Mouse (Mus musculus): ENCODE results near the gene Rab3b. TPM values are rescaled to one million over a fixed set of nuclear protein-coding genes. Genes with fewer than 3 reads are reported as not detected.
A peak's percentile ranks its signal among the peaks of the same experiment; 100 is the strongest.

The Rab3b gene
- polyA plus RNA-seq, 1 experiment, result 0.23 TPM

- no peak overlapping the region for H3K4me3 ChIP-seq
- no peaks in the 10 kb centered on the region for H3K36me3 ChIP-seq (ENCODE audit: control insufficient read depth, insufficient read depth)
- H3K79me2 ChIP-seq (ENCODE audit: control insufficient read depth, insufficient read depth), result peaks cover 35% of the 10 kb centered on the region
- H3K27me3 ChIP-seq (ENCODE audit: control insufficient read depth, insufficient read depth, insufficient read length), result no peaks in the 10 kb centered on the region
- no peak overlapping the region for H3K4me2 ChIP-seq (ENCODE audit: low read depth)
- TF ChIP-seq POLR2AphosphoS2 (IDR thresholded peaks at IDR 0.05; ENCODE audit: insufficient read length, low read depth) (no peak), CEBPB (IDR thresholded peaks at IDR 0.05; ENCODE audit: insufficient read depth, poor library complexity, severe bottlenecking) (no peak), TCF3 (IDR thresholded peaks at IDR 0.05; ENCODE audit: insufficient read length, low read depth) (no peak), TCF12 (IDR thresholded peaks at IDR 0.05; ENCODE audit: insufficient read depth, poor library complexity, severe bottlenecking) (no peak), SRF (IDR thresholded peaks at IDR 0.05; ENCODE audit: control insufficient read depth, insufficient read length, low read depth) (no peak), REST (IDR thresholded peaks at IDR 0.05; ENCODE audit: insufficient read depth, insufficient read length) (no peak), MYOG (IDR thresholded peaks at IDR 0.05; ENCODE audit: control insufficient read depth in 1 of 3, insufficient read depth in 1 of 3, insufficient read length in 2 of 3, low read depth in 2 of 3) (no peak), MAX (IDR thresholded peaks at IDR 0.05; ENCODE audit: low read depth) (no peak), USF1 (IDR thresholded peaks at IDR 0.05; ENCODE audit: low read depth) (no peak), E2F4 (IDR thresholded peaks at IDR 0.05; ENCODE audit: insufficient read depth) (no peak)
- H3ac ChIP-seq (ENCODE audit: control insufficient read depth, insufficient read length), result no peak overlapping the region
Observed at GRCm38 (mm10) chr4:108841920-108842578, 36.8 kb upstream of the Rab3b start.

GRCm38 (mm10) chr4:108843336-108843735, 35.5 kb upstream of the Rab3b start:
- TF ChIP-seq MYOD1 (IDR thresholded peaks at IDR 0.05; ENCODE audit: control insufficient read depth in 1 of 3, insufficient read length in 2 of 3, low read depth in 2 of 3), result no peak
- TF ChIP-seq TCF3 (IDR thresholded peaks at IDR 0.05; ENCODE audit: insufficient read length, low read depth), result no peak
- no peak for TF ChIP-seq TCF12 (IDR thresholded peaks at IDR 0.05; ENCODE audit: insufficient read depth, poor library complexity, severe bottlenecking)
- TF ChIP-seq CEBPB (IDR thresholded peaks at IDR 0.05; ENCODE audit: insufficient read depth, poor library complexity, severe bottlenecking), result no peak
- TF ChIP-seq POLR2A (IDR thresholded peaks at IDR 0.05; ENCODE audit: insufficient read length, low read depth), result no peak
- TF ChIP-seq REST (IDR thresholded peaks at IDR 0.05; ENCODE audit: insufficient read depth, insufficient read length), result no peak
- no peak for TF ChIP-seq SRF (IDR thresholded peaks at IDR 0.05; ENCODE audit: control insufficient read depth, insufficient read length, low read depth)
- no peaks in the 10 kb centered on the region for H3K27me3 ChIP-seq (ENCODE audit: control insufficient read depth, insufficient read depth, insufficient read length)
- H3K4me3 ChIP-seq, result no peak overlapping the region
- no peak overlapping the region for H3K4me2 ChIP-seq (ENCODE audit: low read depth)
- no peak overlapping the region for H3ac ChIP-seq (ENCODE audit: control insufficient read depth, insufficient read length)
- peaks cover 35% of the 10 kb centered on the region for H3K79me2 ChIP-seq (ENCODE audit: control insufficient read depth, insufficient read depth)
- H3K36me3 ChIP-seq (ENCODE audit: control insufficient read depth, insufficient read depth), result no peaks in the 10 kb centered on the region

- no peaks in the 10 kb centered on the region for H3K27me3 ChIP-seq (ENCODE audit: control insufficient read depth, insufficient read depth, insufficient read length)
- no peak overlapping the region for H3ac ChIP-seq (ENCODE audit: control insufficient read depth, insufficient read length)
- H3K4me3 ChIP-seq, result no peak overlapping the region
- no peak for TF ChIP-seq SRF (IDR thresholded peaks at IDR 0.05; ENCODE audit: control insufficient read depth, insufficient read length, low read depth)
- TF ChIP-seq POLR2A (IDR thresholded peaks at IDR 0.05; ENCODE audit: insufficient read length, low read depth), result no peak
- no peak for TF ChIP-seq MYOD1 (IDR thresholded peaks at IDR 0.05; ENCODE audit: control insufficient read depth in 1 of 3, insufficient read length in 2 of 3, low read depth in 2 of 3)
- TF ChIP-seq TCF3 (IDR thresholded peaks at IDR 0.05; ENCODE audit: insufficient read length, low read depth), result no peak
- TF ChIP-seq E2F4 (IDR thresholded peaks at IDR 0.05; ENCODE audit: insufficient read depth), result no peak
- no peak for TF ChIP-seq REST (IDR thresholded peaks at IDR 0.05; ENCODE audit: insufficient read depth, insufficient read length)
- TF ChIP-seq CEBPB (IDR thresholded peaks at IDR 0.05; ENCODE audit: insufficient read depth, poor library complexity, severe bottlenecking), result no peak
- TF ChIP-seq POLR2AphosphoS2 (IDR thresholded peaks at IDR 0.05; ENCODE audit: insufficient read length, low read depth), result no peak
- TF ChIP-seq USF1 (IDR thresholded peaks at IDR 0.05; ENCODE audit: low read depth), result no peak
- TF ChIP-seq MAX (IDR thresholded peaks at IDR 0.05; ENCODE audit: low read depth), result no peak
- TF ChIP-seq TCF12 (IDR thresholded peaks at IDR 0.05; ENCODE audit: insufficient read depth, poor library complexity, severe bottlenecking), result no peak
- H3K4me2 ChIP-seq (ENCODE audit: low read depth), result no peak overlapping the region
- no peaks in the 10 kb centered on the region for H3K36me3 ChIP-seq (ENCODE audit: control insufficient read depth, insufficient read depth)
- peaks cover 37% of the 10 kb centered on the region for H3K79me2 ChIP-seq (ENCODE audit: control insufficient read depth, insufficient read depth)
Observed at GRCm38 (mm10) chr4:108845824-108846569, 32.9 kb upstream of the Rab3b start.

GRCm38 (mm10) chr4:108847715-108848504, 31.0 kb upstream of the Rab3b start, which contains the start of gene Kti12:
Kti12 (plus strand) TSS chr4:108847785.
- H3K79me2 ChIP-seq (ENCODE audit: control insufficient read depth, insufficient read depth), result peaks cover 21% of the 10 kb centered on the region
- no peaks in the 10 kb centered on the region for H3K27me3 ChIP-seq (ENCODE audit: control insufficient read depth, insufficient read depth, insufficient read length)
- TF ChIP-seq CEBPB (IDR thresholded peaks at IDR 0.05; ENCODE audit: insufficient read depth, poor library complexity, severe bottlenecking) (no peak), USF1 (IDR thresholded peaks at IDR 0.05; ENCODE audit: low read depth) (no peak), MYOG (IDR thresholded peaks at IDR 0.05; ENCODE audit: control insufficient read depth in 1 of 3, insufficient read depth in 1 of 3, insufficient read length in 2 of 3, low read depth in 2 of 3) (no peak), SRF (IDR thresholded peaks at IDR 0.05; ENCODE audit: control insufficient read depth, insufficient read length, low read depth) (peak; percentile 62), MAX (IDR thresholded peaks at IDR 0.05; ENCODE audit: low read depth) (peak; percentile 91), MYOD1 (IDR thresholded peaks at IDR 0.05; ENCODE audit: control insufficient read depth in 1 of 3, insufficient read length in 2 of 3, low read depth in 2 of 3) (peak in 1 of 3 experiments; percentile 26), POLR2AphosphoS2 (IDR thresholded peaks at IDR 0.05; ENCODE audit: insufficient read length, low read depth) (peak; percentile 92), REST (IDR thresholded peaks at IDR 0.05; ENCODE audit: insufficient read depth, insufficient read length) (peak; percentile 1), TCF12 (IDR thresholded peaks at IDR 0.05; ENCODE audit: insufficient read depth, poor library complexity, severe bottlenecking) (no peak), E2F4 (IDR thresholded peaks at IDR 0.05; ENCODE audit: insufficient read depth) (no peak), POLR2A (IDR thresholded peaks at IDR 0.05; ENCODE audit: insufficient read length, low read depth) (peak; percentile 87), TCF3 (IDR thresholded peaks at IDR 0.05; ENCODE audit: insufficient read length, low read depth) (no peak)
- peak within 1 kb of the TSS; percentile 94 for H3K4me2 ChIP-seq (ENCODE audit: low read depth)
- H3K4me3 ChIP-seq, result peak within 1 kb of the TSS; percentile 47
- H3K36me3 ChIP-seq (ENCODE audit: control insufficient read depth, insufficient read depth), result no peaks in the 10 kb centered on the region
- peak within 1 kb of the TSS; percentile 72 for H3ac ChIP-seq (ENCODE audit: control insufficient read depth, insufficient read length)
